Comparison of ENCODE assay signal across 19 mouse cellular contexts in genomic region chr8:75198988-75199765, GRCm38 (mm10). TPM values are rescaled to one million over a fixed set of nuclear protein-coding genes. Genes with fewer than 3 reads are reported as not detected.
A peak's percentile ranks its signal among the peaks of the same experiment; 100 is the strongest.
DNase-seq lines count a peak whose midpoint lies in the region; ATAC-seq and TF ChIP-seq lines count a peak whose summit lies in the region.
"Had no signal": no experiment of that assay in that cellular context is flagged by ENCODE, and none has a peak within 500 bp of the region (broad histone marks: within the 10 kb centered on the region; RNA-seq: fewer than 3 reads in every experiment).

No protein-coding gene starts in this region.

- H3K9me3 ChIP-seq in forebrain, embryonic 15.5 days = no peaks in the 10 kb centered on the region
- H3K9me3 ChIP-seq in forebrain, embryonic 11.5 days (ENCODE audit: control insufficient read depth, low read length) = no peaks in the 10 kb centered on the region
- H3K9me3 ChIP-seq in hindbrain, postnatal 0 days (ENCODE audit: low read length) = no peaks in the 10 kb centered on the region
- H3K9me3 ChIP-seq in hindbrain, embryonic 14.5 days (ENCODE audit: control insufficient read depth, low read length) = no peaks in the 10 kb centered on the region
- H3K9me3 ChIP-seq in forebrain, embryonic 16.5 days (ENCODE audit: control insufficient read depth, low read length) = no peaks in the 10 kb centered on the region
- H3K9me3 ChIP-seq in liver, postnatal 0 days (ENCODE audit: low read length) = no peaks in the 10 kb centered on the region
- H3K9me3 ChIP-seq: embryonic facial prominence, embryonic 13.5 days; heart, embryonic 12.5 days; limb, embryonic 10.5 days; megakaryocyte, embryonic 14.5 days had no signal

- H3K4me2 ChIP-seq in forebrain, embryonic 15.5 days (replicated peaks) = no peak overlapping the region
- no peak overlapping the region for H3K4me2 ChIP-seq in forebrain, embryonic 11.5 days (ENCODE audit: low read depth, low read length, severe bottlenecking)
- H3K4me2 ChIP-seq in hindbrain, postnatal 0 days (ENCODE audit: low read depth, low read length) = no peak overlapping the region
- H3K4me2 ChIP-seq in hindbrain, embryonic 14.5 days (replicated peaks) = no peak overlapping the region
- H3K4me2 ChIP-seq in forebrain, embryonic 16.5 days (ENCODE audit: low read length) = no peak overlapping the region
- no peak overlapping the region for H3K4me2 ChIP-seq in liver, postnatal 0 days (ENCODE audit: low read depth, low read length)
- H3K4me2 ChIP-seq: embryonic facial prominence, embryonic 13.5 days; heart, embryonic 12.5 days; liver, embryonic 11.5 days had no signal

- H3K36me3 ChIP-seq in forebrain, embryonic 15.5 days = no peaks in the 10 kb centered on the region
- no peaks in the 10 kb centered on the region for H3K36me3 ChIP-seq in forebrain, embryonic 11.5 days (ENCODE audit: control insufficient read depth, insufficient read depth, low read length)
- no peaks in the 10 kb centered on the region for H3K36me3 ChIP-seq in hindbrain, postnatal 0 days (ENCODE audit: insufficient read depth, low read length)
- no peaks in the 10 kb centered on the region for H3K36me3 ChIP-seq in hindbrain, embryonic 14.5 days (replicated peaks; ENCODE audit: control insufficient read depth, insufficient read depth)
- no peaks in the 10 kb centered on the region for H3K36me3 ChIP-seq in forebrain, embryonic 16.5 days (ENCODE audit: control insufficient read depth, insufficient read depth)
- no peaks in the 10 kb centered on the region for H3K36me3 ChIP-seq in liver, postnatal 0 days (replicated peaks; ENCODE audit: insufficient read depth, low read length)
- H3K36me3 ChIP-seq: embryonic facial prominence, embryonic 13.5 days; heart, embryonic 12.5 days; limb, embryonic 10.5 days had no signal

- H3K4me3 ChIP-seq in forebrain, embryonic 15.5 days = no peak overlapping the region
- H3K4me3 ChIP-seq in forebrain, embryonic 11.5 days (ENCODE audit: low read depth, low read length) = no peak overlapping the region
- H3K4me3 ChIP-seq in hindbrain, postnatal 0 days (ENCODE audit: low read length) = no peak overlapping the region
- H3K4me3 ChIP-seq in hindbrain, embryonic 14.5 days (replicated peaks; ENCODE audit: low read length) = no peak overlapping the region
- no peak overlapping the region for H3K4me3 ChIP-seq in forebrain, embryonic 16.5 days (replicated peaks; ENCODE audit: low read length)
- H3K4me3 ChIP-seq in liver, postnatal 0 days (ENCODE audit: low read depth, low read length) = no peak overlapping the region
- H3K4me3 ChIP-seq: embryonic facial prominence, embryonic 13.5 days; heart, embryonic 12.5 days; limb, embryonic 10.5 days; megakaryocyte, embryonic 14.5 days; myocyte had no signal

- no peak overlapping the region for H3K27ac ChIP-seq in forebrain, embryonic 15.5 days (replicated peaks)
- H3K27ac ChIP-seq in forebrain, embryonic 11.5 days (ENCODE audit: low read depth, low read length) = no peak overlapping the region
- H3K27ac ChIP-seq in hindbrain, postnatal 0 days = peak overlapping the region; percentile 16; the same call in 1 of the 2 replicates
- H3K27ac ChIP-seq in hindbrain, embryonic 14.5 days = no peak overlapping the region
- H3K27ac ChIP-seq in forebrain, embryonic 16.5 days (ENCODE audit: low read length) = no peak overlapping the region
- H3K27ac ChIP-seq in liver, postnatal 0 days (ENCODE audit: low read depth) = no peak overlapping the region
- H3K27ac ChIP-seq: embryonic facial prominence, embryonic 13.5 days; limb, embryonic 10.5 days had no signal

- 65% methylated on average over 5 of the region's 5 CpGs for WGBS in forebrain, embryonic 15.5 days
- 75% methylated on average over 5 of the region's 5 CpGs for WGBS in forebrain, embryonic 11.5 days
- 52% methylated on average over 5 of the region's 5 CpGs for WGBS in hindbrain, postnatal 0 days
- 68% methylated on average over 5 of the region's 5 CpGs for WGBS in hindbrain, embryonic 14.5 days
- 56% methylated on average over 5 of the region's 5 CpGs for WGBS in forebrain, embryonic 16.5 days
- WGBS in liver, postnatal 0 days (ENCODE audit: insufficient replicate concordance) = 65% methylated on average over 5 of the region's 5 CpGs

- H3K27me3 ChIP-seq in forebrain, embryonic 15.5 days = no peaks in the 10 kb centered on the region
- no peaks in the 10 kb centered on the region for H3K27me3 ChIP-seq in forebrain, embryonic 11.5 days (ENCODE audit: control insufficient read depth, insufficient read depth, low read length)
- H3K27me3 ChIP-seq in hindbrain, postnatal 0 days (ENCODE audit: insufficient read depth, low read length) = no peaks in the 10 kb centered on the region
- H3K27me3 ChIP-seq in hindbrain, embryonic 14.5 days (ENCODE audit: control insufficient read depth, insufficient read depth, low read length) = no peaks in the 10 kb centered on the region
- no peaks in the 10 kb centered on the region for H3K27me3 ChIP-seq in forebrain, embryonic 16.5 days (replicated peaks; ENCODE audit: control insufficient read depth, insufficient read depth, low read length)
- no peaks in the 10 kb centered on the region for H3K27me3 ChIP-seq in liver, postnatal 0 days (ENCODE audit: insufficient read depth, low read length)
- H3K27me3 ChIP-seq: embryonic facial prominence, embryonic 13.5 days; heart, embryonic 12.5 days had no signal

- H3K4me1 ChIP-seq in forebrain, embryonic 15.5 days = no peaks in the 10 kb centered on the region
- H3K4me1 ChIP-seq in forebrain, embryonic 11.5 days (replicated peaks; ENCODE audit: control insufficient read depth, insufficient read depth, low read length) = no peaks in the 10 kb centered on the region
- peaks cover 8% of the 10 kb centered on the region for H3K4me1 ChIP-seq in hindbrain, postnatal 0 days (ENCODE audit: insufficient read depth, low read length)
- no peaks in the 10 kb centered on the region for H3K4me1 ChIP-seq in hindbrain, embryonic 14.5 days (replicated peaks; ENCODE audit: control insufficient read depth, insufficient read depth, low read length)
- no peaks in the 10 kb centered on the region for H3K4me1 ChIP-seq in forebrain, embryonic 16.5 days (replicated peaks; ENCODE audit: control insufficient read depth, insufficient read depth, low read length)
- peaks cover 7% of the 10 kb centered on the region for H3K4me1 ChIP-seq in liver, postnatal 0 days (ENCODE audit: insufficient read depth)
- H3K4me1 ChIP-seq: embryonic facial prominence, embryonic 13.5 days had no signal

- no peak for DNase-seq in forebrain, embryonic 11.5 days (ENCODE audit: low spot score)
- DNase-seq in hindbrain, postnatal 0 days (ENCODE audit: low spot score) = peak; percentile 67
- DNase-seq in hindbrain, embryonic 14.5 days (ENCODE audit: low spot score) = no peak
- DNase-seq in R1 (ENCODE audit: low read depth, low spot score) = peak; percentile 49
- no peak for DNase-seq in kidney, postnatal 14 days
- DNase-seq in liver, postnatal 0 days = no peak
- DNase-seq: cerebellum, adult 9-11 months; kidney, adult 8-10 months; kidney, postnatal 25 days; lung, adult 2 months had no signal

- TF ChIP-seq EP300 in liver, postnatal 0 days (IDR thresholded peaks at IDR 0.05; ENCODE audit: low read depth) = no peak

- H3K9ac ChIP-seq in forebrain, embryonic 15.5 days (replicated peaks) = no peak overlapping the region
- no peak overlapping the region for H3K9ac ChIP-seq in forebrain, embryonic 11.5 days (ENCODE audit: low read length)
- H3K9ac ChIP-seq in hindbrain, postnatal 0 days (replicated peaks; ENCODE audit: low read length) = no peak overlapping the region
- H3K9ac ChIP-seq in hindbrain, embryonic 14.5 days = no peak overlapping the region
- H3K9ac ChIP-seq in forebrain, embryonic 16.5 days (replicated peaks; ENCODE audit: low read depth, low read length) = no peak overlapping the region
- no peak overlapping the region for H3K9ac ChIP-seq in liver, postnatal 0 days (replicated peaks)
- H3K9ac ChIP-seq: embryonic facial prominence, embryonic 13.5 days; heart, embryonic 12.5 days had no signal

- peak; percentile 75 for ATAC-seq in forebrain, embryonic 15.5 days (replicated peaks)
- no peak for ATAC-seq in forebrain, embryonic 11.5 days (replicated peaks; ENCODE audit: low FRiP score)
- ATAC-seq in hindbrain, postnatal 0 days = peak; percentile 81
- no peak for ATAC-seq in hindbrain, embryonic 14.5 days (ENCODE audit: low FRiP score)
- peak; percentile 70 for ATAC-seq in forebrain, embryonic 16.5 days
- no peak for ATAC-seq in liver, postnatal 0 days

- no peak for TF ChIP-seq CTCF in hindbrain, postnatal 0 days (IDR thresholded peaks at IDR 0.05; ENCODE audit: low read depth)
- TF ChIP-seq CTCF in liver, postnatal 0 days (IDR thresholded peaks at IDR 0.05; ENCODE audit: low read depth) = no peak

RNA-seq across cellular contexts. Expression of gene Rasd2, which starts 14.6 kb away (rescaled TPM):
- 0.80 and 1.4 TPM in 2 replicates for polyA plus RNA-seq in forebrain, embryonic 15.5 days (2015; fragmentation: Nextera tagmentation; extraction: Ambion mirVana)
- polyA plus RNA-seq in forebrain, embryonic 11.5 days (2014; fragmentation: Nextera tagmentation; extraction: Ambion mirVana) = not detected in 2 replicates
- total RNA-seq in hindbrain, postnatal 0 days (2014; rRNA removed) = 7.2 and 9.5 TPM in 2 replicates
- 3.6 TPM in 2 replicates for polyA plus RNA-seq in hindbrain, postnatal 0 days (2015; fragmentation: Nextera tagmentation; extraction: Ambion mirVana)
- polyA plus RNA-seq in hindbrain, embryonic 14.5 days (2014; fragmentation: Nextera tagmentation; extraction: Ambion mirVana) = 4.6 TPM in 2 replicates
- 0.70 and 1.4 TPM in 2 replicates for polyA plus RNA-seq in forebrain, embryonic 16.5 days (2015; fragmentation: Nextera tagmentation; extraction: Ambion mirVana)
- 0.09 TPM in 2 replicates for polyA plus RNA-seq in liver, postnatal 0 days (2015; fragmentation: Nextera tagmentation; extraction: Ambion mirVana)
- total RNA-seq: MEL had no signal
- polyA plus RNA-seq: myocyte had no signal

Comparison
In these comparisons a context has a peak if more than half of its experiments do, and no peak if none do; other contexts are left out.
1. ATAC-seq: peak in forebrain, embryonic 15.5 days (single experiment), hindbrain, postnatal 0 days (single experiment) and forebrain, embryonic 16.5 days (single experiment); none in forebrain, embryonic 11.5 days (single experiment), hindbrain, embryonic 14.5 days (single experiment) and liver, postnatal 0 days (single experiment).
2. DNase-seq: peak in hindbrain, postnatal 0 days (single experiment) and R1 (single experiment); none in forebrain, embryonic 11.5 days (single experiment), hindbrain, embryonic 14.5 days (single experiment), kidney, postnatal 14 days (single experiment) and liver, postnatal 0 days (single experiment).